Mouse (Mus musculus) frontal cortex, postnatal 10 days (tissue): ENCODE measurements around the gene Stk10.

Experiments used
- DNase-seq, 2 experiments: peaks; one replicate each; pipeline ENCODE4 v3.0.0; 2022; ENCODE audit warnings: low spot score in 2 of 2, mixed read lengths in 1 of 2

Stk10 gene

DNA sequence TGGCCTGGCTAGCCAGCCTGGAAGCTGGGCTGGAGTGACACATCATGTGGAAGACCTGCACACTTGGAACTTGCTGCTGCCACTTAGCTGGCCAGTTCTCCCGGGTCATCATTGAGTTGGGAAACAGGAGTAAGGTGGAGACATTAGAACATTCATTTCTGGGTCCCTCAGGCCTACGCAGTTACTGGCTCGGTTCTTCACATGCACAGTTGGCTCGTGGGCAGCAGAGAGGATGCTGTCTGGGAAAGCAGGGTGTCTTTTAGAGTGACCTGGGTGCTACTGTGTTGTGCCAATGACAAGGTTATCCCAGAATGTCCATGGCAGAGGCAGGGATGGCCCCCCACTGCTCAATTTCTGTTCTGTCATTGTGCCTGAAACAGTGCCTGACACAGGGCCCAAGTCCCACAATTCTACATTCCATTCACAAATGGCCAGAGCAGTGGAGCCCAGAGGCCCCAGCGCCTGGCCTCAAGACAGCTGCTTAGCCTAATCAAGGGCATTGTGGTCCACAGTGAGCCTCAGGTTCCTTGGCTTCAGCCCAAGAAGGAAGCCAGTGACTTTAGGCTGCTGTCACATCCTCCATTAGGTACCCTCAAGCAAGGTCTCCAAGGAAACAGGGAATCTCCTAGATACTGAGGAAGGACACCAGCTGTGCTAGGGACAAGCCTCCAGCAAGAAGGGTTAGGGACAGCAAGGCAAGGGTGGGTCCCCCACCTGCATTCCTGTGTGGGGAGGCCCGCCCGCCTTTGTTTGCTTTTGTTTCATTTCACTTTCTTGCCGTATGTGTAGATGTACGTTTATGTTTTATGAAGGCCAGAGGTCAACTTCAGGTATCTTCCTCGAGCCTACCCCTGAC is 34.1 kb downstream of the Stk10 start:
- DNase-seq = no peak

- no peak for DNase-seq
These were observed 35.0 kb downstream of the Stk10 start for GRCm38 (mm10) chr11:32568060-32568459.

DNA sequence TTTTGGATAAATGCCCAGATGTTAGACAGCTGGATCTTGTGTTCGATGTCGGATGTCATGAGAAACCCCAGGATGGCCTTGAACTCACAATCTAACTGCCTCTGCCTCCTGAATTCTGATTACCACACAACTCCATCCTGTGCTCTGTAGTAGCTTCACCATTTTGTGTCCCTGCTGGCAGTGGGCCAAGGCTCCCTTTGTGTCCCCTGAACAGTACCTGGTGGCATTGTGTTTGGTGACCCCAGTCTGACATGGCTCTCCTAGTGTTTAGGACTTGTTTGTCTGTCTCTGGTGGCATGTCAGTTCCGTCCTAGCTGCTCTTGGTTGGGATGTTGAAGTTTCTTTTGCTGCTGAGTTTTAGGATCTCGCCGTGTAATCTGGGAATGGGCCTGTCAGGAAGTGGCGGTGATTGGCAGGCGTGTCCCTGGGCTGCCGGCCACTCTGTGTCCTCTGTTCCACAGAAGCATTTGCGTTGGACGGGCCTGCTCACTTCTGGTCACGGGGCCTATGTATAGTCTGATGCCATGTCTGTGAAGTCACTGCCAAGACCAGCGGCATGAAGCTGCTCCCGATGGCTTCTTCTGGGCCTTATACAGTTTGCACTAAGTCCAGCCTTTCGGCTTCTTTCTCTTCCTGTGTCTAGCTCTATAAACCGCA is 35.7 kb downstream of the Stk10 start:
- no peak for DNase-seq

- DNase-seq = no peak
These were observed 38.0 kb downstream of the Stk10 start for GRCm38 (mm10) chr11:32571103-32571502.

GRCm38 (mm10) chr11:32573669-32574068 is 40.6 kb downstream of the Stk10 start:
- DNase-seq = no peak

DNA sequence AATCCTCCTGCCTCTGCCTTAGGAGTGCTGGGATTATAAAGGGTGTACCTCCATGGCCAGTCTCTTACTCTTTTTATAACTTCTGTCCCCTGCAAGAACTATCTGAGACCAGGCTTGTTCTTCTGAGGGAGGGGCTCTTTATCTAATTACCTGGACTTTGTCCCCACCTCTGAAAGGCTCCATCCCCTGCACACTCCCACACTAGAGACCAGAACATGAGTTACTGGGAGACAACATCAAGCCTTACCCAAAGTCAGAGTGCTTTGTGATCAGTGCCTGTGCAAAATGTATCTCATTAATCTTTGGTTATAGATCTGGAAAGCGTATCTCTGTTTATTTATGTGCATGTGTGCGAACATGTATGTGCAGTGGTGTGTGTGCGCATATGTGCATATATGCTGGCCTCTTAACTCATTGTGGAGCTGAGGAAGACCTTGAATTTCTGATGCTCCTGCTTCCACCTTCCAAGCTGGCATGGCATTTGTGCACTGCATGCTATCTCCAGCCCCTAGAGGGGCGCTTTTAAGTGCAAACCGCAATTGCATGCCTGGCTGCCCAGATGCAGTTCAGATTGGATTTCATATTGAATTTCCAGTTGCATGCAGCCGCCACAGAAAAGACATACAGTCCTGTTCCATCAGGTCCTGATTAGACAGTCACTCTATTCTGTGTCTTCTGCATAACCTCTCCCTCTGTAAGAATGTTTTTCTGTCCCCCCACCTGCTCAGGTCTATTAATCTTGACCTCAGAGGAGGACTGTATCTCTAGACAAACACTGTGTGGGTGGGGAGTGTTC is 43.1 kb downstream of the Stk10 start:
- no peak for DNase-seq

DNA sequence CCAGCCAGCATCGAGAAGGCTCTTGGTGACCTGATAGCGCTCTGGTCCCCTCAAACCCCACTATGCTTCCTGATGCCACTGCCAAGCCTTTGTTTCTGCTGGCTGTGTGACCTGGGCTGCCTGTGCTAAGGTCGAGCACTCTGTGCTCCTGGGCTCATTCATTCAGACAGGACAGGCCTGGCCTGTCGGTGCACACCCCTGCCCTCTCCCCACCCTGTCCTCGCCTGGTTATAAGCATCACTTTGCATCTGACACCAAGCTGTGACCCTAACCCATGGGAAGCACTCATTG is 43.6 kb downstream of the Stk10 start:
- DNase-seq = no peak

GRCm38 (mm10) chr11:32580305-32580947 is 47.3 kb downstream of the Stk10 start:
- DNase-seq = peak; percentile 50 to 68

DNA sequence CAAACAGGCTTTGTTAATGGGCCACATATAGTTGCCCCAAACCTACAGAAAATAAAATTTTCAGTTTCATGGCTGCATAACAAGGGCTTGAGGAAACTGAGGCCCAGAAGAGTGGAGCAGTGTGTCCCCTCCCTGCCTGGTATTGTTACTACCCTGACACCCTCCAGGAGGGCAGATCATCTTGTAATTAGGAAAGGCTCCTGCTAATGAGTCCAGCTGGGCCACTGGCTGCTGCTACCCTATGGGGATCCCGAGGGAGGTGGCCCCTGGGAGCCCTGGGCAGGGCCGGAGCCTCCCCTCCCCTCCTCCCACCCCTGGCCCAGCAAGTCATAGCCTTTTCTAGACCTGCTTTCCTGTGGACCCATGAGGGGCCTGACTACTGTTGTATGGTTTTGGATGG is 47.9 kb downstream of the Stk10 start:
- DNase-seq = no peak

DNA sequence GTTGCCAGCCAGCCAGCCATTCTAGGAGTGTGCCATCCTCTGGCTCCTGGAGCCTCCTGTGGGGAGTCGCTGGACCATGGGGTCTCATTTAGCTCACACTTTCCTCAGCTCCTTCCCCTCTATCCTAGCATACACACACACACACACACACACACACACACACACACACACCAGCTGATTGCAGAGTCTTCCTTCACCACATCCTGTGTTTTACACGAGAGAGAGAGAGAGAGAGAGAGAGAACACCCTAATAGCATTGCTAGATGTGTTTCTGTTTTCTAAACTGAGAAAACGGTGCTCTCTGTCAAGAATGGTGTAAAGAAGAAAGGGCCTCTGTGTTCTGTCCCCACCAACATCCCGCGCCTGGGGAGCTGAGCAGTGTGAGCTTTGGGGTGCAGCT is 49.7 kb downstream of the Stk10 start:
- DNase-seq = no peak

DNA sequence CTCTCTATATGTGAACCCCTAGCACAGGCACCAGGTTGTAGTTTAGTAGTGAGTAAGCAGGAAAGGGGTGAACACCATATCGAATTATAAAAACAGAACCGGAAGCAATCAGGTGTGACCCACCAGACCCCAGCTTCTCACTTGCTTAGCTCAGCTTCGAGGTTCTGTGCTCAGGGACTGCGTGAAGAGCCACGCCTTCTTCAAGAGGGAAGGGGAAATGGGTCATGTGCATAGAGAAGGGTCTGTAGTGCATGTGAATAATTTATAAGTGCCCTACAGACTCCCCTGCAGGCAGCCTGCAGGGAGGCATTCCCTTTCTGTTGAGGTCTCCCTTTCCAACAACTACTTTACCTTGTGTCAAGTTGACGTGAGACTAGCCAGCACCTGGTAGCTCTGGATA is 52.9 kb downstream of the Stk10 start:
- no peak for DNase-seq

GRCm38 (mm10) chr11:32587191-32588089 is 54.3 kb downstream of the Stk10 start:
- no peak for DNase-seq

DNA sequence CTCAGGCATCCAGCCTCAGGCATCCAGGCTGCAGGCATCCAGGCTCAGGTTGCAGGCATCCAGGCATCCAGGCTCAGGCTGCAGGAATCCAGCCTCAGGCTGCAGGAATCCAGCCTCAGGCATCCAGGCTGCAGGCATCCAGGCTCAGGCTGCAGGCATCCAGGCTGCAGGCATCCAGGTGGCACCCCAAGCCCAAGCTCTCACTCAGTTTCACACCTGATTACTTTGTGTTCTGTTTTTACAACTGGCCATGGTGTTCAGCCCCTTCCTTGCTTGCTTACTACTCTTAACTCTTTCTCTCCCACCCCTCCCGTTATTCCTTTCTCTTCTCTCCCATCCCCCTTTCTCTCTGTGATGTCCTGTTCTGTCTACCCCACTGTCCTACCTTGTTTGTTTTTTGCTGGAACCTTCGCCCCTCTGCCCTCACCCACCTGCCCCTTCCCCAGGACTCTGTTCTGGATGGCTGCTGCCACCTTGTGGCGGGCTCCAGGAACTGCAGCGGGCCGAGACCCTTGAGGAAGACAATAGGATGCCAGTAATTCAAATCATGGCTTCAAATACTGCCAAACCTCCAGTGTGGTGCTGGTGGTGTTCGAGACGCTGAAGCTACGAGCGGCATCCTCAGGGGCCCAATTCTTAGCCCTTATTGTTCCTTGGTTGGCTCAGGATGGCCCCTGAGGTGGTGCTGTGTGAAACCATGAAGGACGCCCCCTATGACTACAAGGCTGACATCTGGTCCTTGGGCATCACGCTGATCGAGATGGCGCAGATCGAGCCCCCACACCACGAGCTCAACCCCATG is 55.2 kb downstream of the Stk10 start:
- peak in 1 of 2 experiments; percentile 76 for DNase-seq

- no peak for DNase-seq
These were observed 55.7 kb downstream of the Stk10 start for GRCm38 (mm10) chr11:32588892-32589172.

DNA sequence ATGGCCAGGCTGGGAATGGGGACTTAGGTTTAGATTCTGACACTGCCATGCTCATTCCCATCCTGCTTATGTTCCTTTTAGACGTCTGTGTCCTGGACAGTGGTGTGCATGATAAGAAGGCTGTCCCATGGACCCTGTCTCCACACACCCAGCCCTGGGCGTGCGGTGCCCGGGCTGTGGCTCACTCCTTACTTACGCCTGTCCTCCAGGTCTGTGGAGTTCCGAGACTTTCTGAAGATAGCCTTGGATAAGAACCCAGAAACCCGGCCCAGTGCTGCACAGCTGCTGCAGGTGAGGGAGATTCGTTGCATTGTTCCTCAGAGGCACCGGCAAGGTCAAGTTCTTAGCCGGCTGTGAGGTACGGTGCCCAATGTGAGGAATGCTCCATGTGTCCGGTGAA is 56.1 kb downstream of the Stk10 start:
- DNase-seq = no peak

DNA sequence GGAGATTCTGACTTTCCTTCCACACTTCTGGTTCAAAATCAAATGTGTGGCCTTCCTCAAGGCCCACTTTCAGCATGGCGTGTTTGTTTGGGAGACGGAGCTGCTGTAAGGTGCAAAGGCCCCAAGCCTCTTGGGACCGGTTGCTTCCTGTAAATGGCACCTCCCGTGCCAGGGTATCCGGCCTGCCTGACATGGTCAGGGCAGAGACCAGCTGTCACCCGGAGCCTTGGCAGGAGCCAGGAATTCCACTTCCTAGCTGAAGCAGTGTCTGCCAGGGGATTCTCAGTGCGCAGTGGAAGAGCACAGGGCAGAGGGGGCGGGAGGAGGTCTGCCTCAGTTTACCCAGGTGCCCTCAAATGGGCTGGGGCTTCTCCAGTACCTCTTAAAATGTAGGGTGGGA is 56.7 kb downstream of the Stk10 start:
- no peak for DNase-seq

DNA sequence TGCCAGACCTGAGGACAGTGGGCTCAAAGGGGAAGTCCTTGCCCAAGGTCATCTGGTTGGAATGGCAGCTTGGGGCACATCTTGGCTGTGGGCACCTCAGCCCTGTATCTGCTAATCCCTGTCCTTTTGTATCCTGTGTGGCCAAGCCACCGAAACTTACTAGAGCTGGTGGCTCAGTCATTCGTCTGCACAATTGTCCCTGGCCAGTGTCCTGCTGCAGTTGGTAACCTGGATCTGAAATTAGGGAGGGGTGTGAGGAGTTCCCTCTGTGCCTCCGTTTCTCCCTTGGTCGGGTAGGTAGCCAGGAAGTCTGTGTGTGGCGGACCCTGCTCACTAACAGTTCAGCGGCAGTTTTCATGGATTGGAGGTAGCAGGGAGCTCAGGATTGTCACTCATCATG is 57.1 kb downstream of the Stk10 start:
- DNase-seq = no peak

- no peak for DNase-seq
These were observed 59.1 kb downstream of the Stk10 start for GRCm38 (mm10) chr11:32591921-32592850.

GRCm38 (mm10) chr11:32593081-32593480 is 60.0 kb downstream of the Stk10 start:
- no peak for DNase-seq
